Mouse (Mus musculus): Measurements from ENCODE around the gene Psme4.

DNA sequence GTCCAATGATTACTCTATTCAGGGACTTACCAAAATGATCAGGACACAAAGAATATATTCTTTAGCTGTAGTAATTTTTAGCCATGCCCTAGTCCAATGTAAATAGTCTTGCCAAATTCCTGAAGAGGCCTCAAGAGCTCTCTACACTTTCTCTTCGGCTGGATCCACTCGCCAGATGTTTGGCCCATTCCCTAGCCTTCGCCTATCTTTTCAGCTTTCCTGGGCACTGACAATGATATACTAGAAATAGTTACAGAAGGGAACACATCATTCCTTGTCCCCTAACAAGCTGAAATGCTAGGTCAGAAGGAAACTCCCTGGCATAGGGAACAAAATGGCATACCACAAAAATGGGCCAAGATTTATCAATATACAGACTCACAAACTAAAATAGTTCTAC lies 18.6 kb upstream of the Psme4 start:
- TF ChIP-seq CTCF (IDR thresholded peaks at IDR 0.05) (no peak), POLR2A (IDR thresholded peaks at IDR 0.05; ENCODE audit: insufficient read depth, low read depth, low read length) (no peak)

All from heart, adult 2 months (tissue).